Mouse (Mus musculus): ENCODE data around the gene Parvb. TPM values are rescaled to one million over a fixed set of nuclear protein-coding genes. Genes with fewer than 3 reads are reported as not detected.

Gene Parvb
- polyA plus RNA-seq, 1 experiment from 2014 or later: 2.5 TPM

GRCm38 (mm10) chr15:84256864-84257263 lies 25.0 kb downstream of the Parvb start:
- no peak overlapping the region for H3K4me2 ChIP-seq (ENCODE audit: low read length)

GRCm38 (mm10) chr15:84258602-84259355 lies 26.9 kb downstream of the Parvb start:
- H3K9ac ChIP-seq (ENCODE audit: low read length): no peak overlapping the region
- no peak for DNase-seq (ENCODE audit: low spot score)
- H3K27me3 ChIP-seq (replicated peaks; ENCODE audit: control insufficient read depth, insufficient read depth, low read length): no peaks in the 10 kb centered on the region
- no peak for ATAC-seq
- no peaks in the 10 kb centered on the region for H3K36me3 ChIP-seq (ENCODE audit: control insufficient read depth, insufficient read depth, low read length)
- H3K4me1 ChIP-seq (ENCODE audit: control insufficient read depth, insufficient read depth, low read length): peaks cover 9% of the 10 kb centered on the region
- WGBS: 44% methylated on average over 9 of the region's 9 CpGs
- H3K27ac ChIP-seq (ENCODE audit: low read depth, low read length): no peak overlapping the region
- no peak overlapping the region for H3K4me3 ChIP-seq (ENCODE audit: low read depth, low read length)
- no peak overlapping the region for H3K4me2 ChIP-seq (ENCODE audit: low read length)
- no peaks in the 10 kb centered on the region for H3K9me3 ChIP-seq (replicated peaks; ENCODE audit: control insufficient read depth, low read length)

More at GRCm38 (mm10) chr15:84256864-84257263, 25.0 kb downstream of the Parvb start:
- 89% methylated on average over 5 of the region's 5 CpGs for WGBS
- H3K4me1 ChIP-seq (ENCODE audit: control insufficient read depth, insufficient read depth, low read length): peaks cover 9% of the 10 kb centered on the region
- no peak overlapping the region for H3K4me3 ChIP-seq (ENCODE audit: low read depth, low read length)
- no peaks in the 10 kb centered on the region for H3K36me3 ChIP-seq (ENCODE audit: control insufficient read depth, insufficient read depth, low read length)
- H3K27ac ChIP-seq (ENCODE audit: low read depth, low read length): no peak overlapping the region
- ATAC-seq (no peak), DNase-seq (ENCODE audit: low spot score) (no peak)
- H3K9ac ChIP-seq (ENCODE audit: low read length): no peak overlapping the region
- no peaks in the 10 kb centered on the region for H3K9me3 ChIP-seq (replicated peaks; ENCODE audit: control insufficient read depth, low read length)
- H3K27me3 ChIP-seq (replicated peaks; ENCODE audit: control insufficient read depth, insufficient read depth, low read length): no peaks in the 10 kb centered on the region

GRCm38 (mm10) chr15:84260123-84260822 lies 28.4 kb downstream of the Parvb start:
- peaks cover 9% of the 10 kb centered on the region for H3K4me1 ChIP-seq (ENCODE audit: control insufficient read depth, insufficient read depth, low read length)
- ATAC-seq: peak; percentile 80

GRCm38 (mm10) chr15:84262630-84263029 lies 30.8 kb downstream of the Parvb start:
- H3K9me3 ChIP-seq (replicated peaks; ENCODE audit: control insufficient read depth, low read length): no peaks in the 10 kb centered on the region
- no peaks in the 10 kb centered on the region for H3K27me3 ChIP-seq (replicated peaks; ENCODE audit: control insufficient read depth, insufficient read depth, low read length)
- no peak overlapping the region for H3K9ac ChIP-seq (ENCODE audit: low read length)
- H3K36me3 ChIP-seq (ENCODE audit: control insufficient read depth, insufficient read depth, low read length): no peaks in the 10 kb centered on the region
- ATAC-seq (no peak), DNase-seq (ENCODE audit: low spot score) (no peak)
- H3K4me1 ChIP-seq (ENCODE audit: control insufficient read depth, insufficient read depth, low read length): peaks cover 9% of the 10 kb centered on the region
- WGBS: 90% methylated on average over 6 of the region's 6 CpGs
- H3K27ac ChIP-seq (ENCODE audit: low read depth, low read length): no peak overlapping the region
- no peak overlapping the region for H3K4me3 ChIP-seq (ENCODE audit: low read depth, low read length)
- no peak overlapping the region for H3K4me2 ChIP-seq (ENCODE audit: low read length)

More at GRCm38 (mm10) chr15:84260123-84260822, 28.4 kb downstream of the Parvb start:
- peak overlapping the region; percentile 65 for H3K27ac ChIP-seq (ENCODE audit: low read depth, low read length)
- 0 out of 2 replicates have a peak overlapping the region, but pooled peaks have one; percentile 8 for H3K4me3 ChIP-seq (ENCODE audit: low read depth, low read length)
- peak; percentile 95 for DNase-seq (ENCODE audit: low spot score)
- H3K4me2 ChIP-seq (ENCODE audit: low read length): peak overlapping the region; percentile 44
- no peaks in the 10 kb centered on the region for H3K9me3 ChIP-seq (replicated peaks; ENCODE audit: control insufficient read depth, low read length)
- 19% methylated on average over 22 of the region's 22 CpGs for WGBS
- H3K36me3 ChIP-seq (ENCODE audit: control insufficient read depth, insufficient read depth, low read length): no peaks in the 10 kb centered on the region
- H3K27me3 ChIP-seq (replicated peaks; ENCODE audit: control insufficient read depth, insufficient read depth, low read length): no peaks in the 10 kb centered on the region
- peak overlapping the region; percentile 35; the same call in 1 of the 2 replicates for H3K9ac ChIP-seq (ENCODE audit: low read length)

- Histone ChIP-seq H3K9ac (ENCODE audit: low read length) (no peak overlapping the region), H3K36me3 (ENCODE audit: control insufficient read depth, insufficient read depth, low read length) (no peaks in the 10 kb centered on the region), H3K4me2 (ENCODE audit: low read length) (no peak overlapping the region), H3K27me3 (replicated peaks; ENCODE audit: control insufficient read depth, insufficient read depth, low read length) (no peaks in the 10 kb centered on the region), H3K9me3 (replicated peaks; ENCODE audit: control insufficient read depth, low read length) (no peaks in the 10 kb centered on the region), H3K27ac (ENCODE audit: low read depth, low read length) (no peak overlapping the region), H3K4me1 (ENCODE audit: control insufficient read depth, insufficient read depth, low read length) (peaks cover 9% of the 10 kb centered on the region), H3K4me3 (ENCODE audit: low read depth, low read length) (no peak overlapping the region)
- DNase-seq (ENCODE audit: low spot score): no peak
- 41% methylated on average over 2 of the region's 2 CpGs for WGBS
- no peak for ATAC-seq
These were observed 31.7 kb downstream of the Parvb start for GRCm38 (mm10) chr15:84263573-84263972.

- 70% methylated on average over 11 of the region's 11 CpGs for WGBS
These were observed 33.3 kb downstream of the Parvb start for GRCm38 (mm10) chr15:84265141-84265540.

GRCm38 (mm10) chr15:84266290-84266689 lies 34.4 kb downstream of the Parvb start:
- ATAC-seq (no peak), DNase-seq (ENCODE audit: low spot score) (peak; percentile 35)
- no peaks in the 10 kb centered on the region for H3K27me3 ChIP-seq (replicated peaks; ENCODE audit: control insufficient read depth, insufficient read depth, low read length)
- no peaks in the 10 kb centered on the region for H3K9me3 ChIP-seq (replicated peaks; ENCODE audit: control insufficient read depth, low read length)
- no peak overlapping the region for H3K9ac ChIP-seq (ENCODE audit: low read length)
- H3K4me1 ChIP-seq (ENCODE audit: control insufficient read depth, insufficient read depth, low read length): no peaks in the 10 kb centered on the region
- no peak overlapping the region for H3K27ac ChIP-seq (ENCODE audit: low read depth, low read length)
- 67% methylated on average over 4 of the region's 4 CpGs for WGBS
- H3K36me3 ChIP-seq (ENCODE audit: control insufficient read depth, insufficient read depth, low read length): no peaks in the 10 kb centered on the region
- no peak overlapping the region for H3K4me3 ChIP-seq (ENCODE audit: low read depth, low read length)
- no peak overlapping the region for H3K4me2 ChIP-seq (ENCODE audit: low read length)

More at GRCm38 (mm10) chr15:84265141-84265540, 33.3 kb downstream of the Parvb start:
- no peak for ATAC-seq
- Histone ChIP-seq H3K4me3 (ENCODE audit: low read depth, low read length) (no peak overlapping the region), H3K9ac (ENCODE audit: low read length) (no peak overlapping the region), H3K27me3 (replicated peaks; ENCODE audit: control insufficient read depth, insufficient read depth, low read length) (no peaks in the 10 kb centered on the region), H3K36me3 (ENCODE audit: control insufficient read depth, insufficient read depth, low read length) (no peaks in the 10 kb centered on the region), H3K4me1 (ENCODE audit: control insufficient read depth, insufficient read depth, low read length) (peaks cover 5% of the 10 kb centered on the region; the same call in 1 of the 2 replicates), H3K27ac (ENCODE audit: low read depth, low read length) (no peak overlapping the region), H3K9me3 (replicated peaks; ENCODE audit: control insufficient read depth, low read length) (no peaks in the 10 kb centered on the region), H3K4me2 (ENCODE audit: low read length) (no peak overlapping the region)
- no peak for DNase-seq (ENCODE audit: low spot score)

- Histone ChIP-seq H3K4me3 (ENCODE audit: low read depth, low read length) (no peak overlapping the region), H3K27ac (ENCODE audit: low read depth, low read length) (no peak overlapping the region), H3K9me3 (replicated peaks; ENCODE audit: control insufficient read depth, low read length) (no peaks in the 10 kb centered on the region), H3K9ac (ENCODE audit: low read length) (no peak overlapping the region), H3K27me3 (replicated peaks; ENCODE audit: control insufficient read depth, insufficient read depth, low read length) (no peaks in the 10 kb centered on the region), H3K4me1 (ENCODE audit: control insufficient read depth, insufficient read depth, low read length) (no peaks in the 10 kb centered on the region), H3K4me2 (ENCODE audit: low read length) (no peak overlapping the region), H3K36me3 (ENCODE audit: control insufficient read depth, insufficient read depth, low read length) (no peaks in the 10 kb centered on the region)
- DNase-seq (ENCODE audit: low spot score): no peak
- 91% methylated on average over 11 of the region's 11 CpGs for WGBS
- no peak for ATAC-seq
These were observed 35.9 kb downstream of the Parvb start for GRCm38 (mm10) chr15:84267720-84268260.

Data from forebrain, embryonic 14.5 days (tissue).